Mouse (Mus musculus) adrenal gland, adult 8-10 months (tissue): Measurements from ENCODE around the gene Cplx3. TPM values are rescaled to one million over a fixed set of nuclear protein-coding genes. Genes with fewer than 3 reads are reported as not detected.

Experiments used
- DNase-seq: peaks from one replicate; pipeline ENCODE4 v3.0.0; 2022
- total RNA-seq, 4 experiments: library from RNA; stranded (reverse); gene quantifications; 2 replicates each; pipeline ENCODE4 v1.2.4; 2022

Cplx3 gene
- total RNA-seq, 4 experiments from 2014 or later: not detected

GRCm38 (mm10) chr9:57559568-57559967 lies 46.5 kb downstream of the Cplx3 start:
- DNase-seq: no peak

DNA sequence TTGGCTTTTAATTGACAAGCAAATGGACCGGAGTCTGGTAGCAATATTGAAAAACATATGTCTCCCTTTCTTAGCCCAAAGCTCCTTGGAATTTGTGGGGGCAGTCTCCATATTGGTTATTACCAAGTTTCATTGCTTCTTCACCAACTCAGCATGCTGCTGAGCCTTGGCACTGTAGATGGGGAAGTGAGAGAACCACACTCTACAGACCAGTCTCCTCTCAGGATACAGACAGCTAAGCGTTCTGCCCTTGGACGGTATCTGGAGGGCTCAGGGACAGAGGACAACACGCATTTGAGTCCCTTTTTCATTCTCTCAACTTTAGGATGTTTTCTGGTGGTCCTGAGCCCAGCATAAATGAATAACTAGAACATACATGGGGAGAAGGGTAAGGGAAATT lies 47.5 kb downstream of the Cplx3 start:
- DNase-seq: no peak

- no peak for DNase-seq
Observed at GRCm38 (mm10) chr9:57557215-57557614, 48.9 kb downstream of the Cplx3 start.

GRCm38 (mm10) chr9:57554753-57555152 lies 51.3 kb downstream of the Cplx3 start:
- DNase-seq: no peak

DNA sequence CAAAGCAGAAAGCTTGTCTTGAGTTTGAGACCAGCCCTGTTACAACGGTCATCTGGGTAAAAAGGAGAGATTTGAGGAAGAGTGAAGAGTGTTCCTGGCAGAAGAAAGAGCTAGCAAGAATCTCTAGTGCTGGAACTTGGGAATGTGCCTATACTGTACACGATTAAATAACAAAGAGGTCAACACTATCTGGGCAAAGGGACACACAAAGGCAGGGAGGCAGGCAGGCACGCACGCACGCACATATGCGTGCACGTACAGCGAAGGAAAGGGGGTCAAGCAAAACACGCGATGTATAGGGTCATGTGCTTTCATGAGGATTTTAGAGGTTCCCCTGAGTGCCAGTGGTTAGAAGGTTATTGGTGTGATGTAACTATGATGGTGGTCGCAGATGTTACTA lies 53.0 kb downstream of the Cplx3 start:
- no peak for DNase-seq

GRCm38 (mm10) chr9:57552139-57552887 lies 53.8 kb downstream of the Cplx3 start, which contains the start of gene Mpi:
Gene Mpi (minus strand): TSS chr9:57552763.
- no peak for DNase-seq

DNA sequence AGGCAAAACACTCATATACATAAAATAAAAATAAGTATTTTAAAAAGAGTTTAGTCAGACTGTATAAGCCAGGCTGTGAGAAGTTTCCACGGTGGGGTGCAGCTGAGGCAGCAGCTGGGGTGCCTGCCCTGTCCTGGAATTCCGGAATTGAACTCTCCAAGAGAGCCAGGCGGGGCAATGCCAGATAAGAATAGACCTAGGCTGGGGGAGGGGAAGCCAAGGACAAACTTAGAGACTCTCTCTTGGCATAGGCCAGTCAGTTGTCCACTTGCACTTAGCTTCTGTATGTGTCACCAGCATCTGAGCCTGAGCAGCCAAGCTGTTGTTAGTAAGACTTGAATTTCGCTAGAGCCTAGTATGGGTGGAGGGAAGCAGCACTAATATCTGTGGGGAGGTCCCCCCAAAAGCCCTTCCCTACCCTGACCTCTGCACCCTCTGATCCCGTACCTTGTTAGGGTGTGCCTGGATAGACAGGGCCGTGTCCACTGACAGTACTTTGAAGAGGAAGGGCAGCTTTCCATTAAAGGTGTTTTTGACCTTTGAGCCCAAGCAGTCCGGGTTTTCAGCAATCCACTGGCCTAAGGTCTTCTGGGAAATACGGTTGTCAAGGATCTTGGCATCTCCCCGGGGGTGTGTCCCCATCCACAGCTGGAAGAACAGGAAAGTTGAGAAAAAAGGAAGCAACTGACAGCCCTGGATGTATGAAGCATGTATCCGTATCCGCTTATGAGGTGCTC lies 55.8 kb downstream of the Cplx3 start:
- DNase-seq: peak; percentile 64

Other genes with a start within 250 kb of the Cplx3 start
- gene Ppcdc, start 166.2 kb downstream of the Cplx3 start, total RNA-seq: 10 to 100 TPM; 20.8 to 35.1 (median 25.2) TPM
- 10 to 100 TPM; 12.4 to 30.5 (median 21.9) TPM for gene Scamp5, start 138.2 kb downstream of the Cplx3 start, total RNA-seq
- 1 to 10 TPM; 3.8 to 9.1 (median 5.3) TPM for gene Rpp25, start 102.3 kb downstream of the Cplx3 start, total RNA-seq
- 100 to 1,000 TPM; 236 to 400 (median 335) TPM for gene Cox5a, start 85.0 kb downstream of the Cplx3 start, total RNA-seq
- gene Fam219b, start 68.8 kb downstream of the Cplx3 start, total RNA-seq: 10 to 100 TPM; 25.5 to 34.9 (median 31.0) TPM
- gene Mpi, start 53.5 kb downstream of the Cplx3 start, total RNA-seq: 10 to 100 TPM; 35.5 to 66.3 (median 46.1) TPM
- 10 to 100 TPM; 62.3 to 78.5 (median 71.9) TPM for gene Scamp2, start 45.3 kb downstream of the Cplx3 start, total RNA-seq
- 10 to 100 TPM; 10.8 to 33.3 (median 19.5) TPM for gene Ulk3, start 16.8 kb downstream of the Cplx3 start, total RNA-seq
- gene Lman1l, start 14.5 kb upstream of the Cplx3 start, total RNA-seq: not detected
- gene Csk, start 47.4 kb upstream of the Cplx3 start, total RNA-seq: 100 to 1,000 TPM in 1 of 4 experiments, 10 to 100 TPM in 3; 78.2 to 121 (median 82.4) TPM
- gene Cyp1a2, start 77.4 kb upstream of the Cplx3 start, total RNA-seq: under 1 TPM in 2 of 4 experiments, not detected in 2; 0.19 to 0.49 TPM
- under 1 TPM in 2 of 4 experiments, not detected in 2; 0.11 to 0.49 TPM for gene Cyp1a1, start 81.6 kb upstream of the Cplx3 start, total RNA-seq
- gene Edc3, start 102.3 kb upstream of the Cplx3 start, total RNA-seq: 10 to 100 TPM; 10.4 to 11.4 (median 10.8) TPM
- 10 to 100 TPM; 75.3 to 83.3 (median 78.5) TPM for gene Clk3, start 159.6 kb upstream of the Cplx3 start, total RNA-seq
- 1 to 10 TPM; 4.6 to 9.8 (median 8.4) TPM for gene Arid3b, start 230.5 kb upstream of the Cplx3 start, total RNA-seq